26 mouse cellular contexts compared by ENCODE assay signal in the genomic region with DNA sequence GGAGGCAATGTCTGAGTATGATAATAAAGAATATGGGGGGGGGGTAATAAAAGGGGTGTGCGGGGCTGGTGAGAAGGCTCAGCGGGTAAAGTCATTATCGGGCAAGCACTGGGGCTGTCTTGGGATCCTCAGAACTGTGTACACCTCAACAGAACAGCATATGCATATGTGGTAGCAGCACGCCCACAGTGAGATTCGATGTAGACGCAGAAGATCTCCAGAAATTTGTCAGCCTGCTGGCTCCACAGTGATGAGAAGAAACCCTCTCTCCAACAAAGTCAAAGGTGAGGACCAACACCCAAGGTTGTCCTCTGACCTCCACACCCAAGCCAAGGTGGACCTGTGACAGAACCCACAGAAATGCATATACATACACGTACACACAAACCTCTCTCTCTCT. TPM values are rescaled to one million over a fixed set of nuclear protein-coding genes. Genes with fewer than 3 reads are reported as not detected.
DNase-seq lines count a peak whose midpoint lies in the region; TF ChIP-seq lines count a peak whose summit lies in the region.
"Had no signal": no experiment of that assay in that cellular context is flagged by ENCODE, and none has a peak within 500 bp of the region (broad histone marks: within the 10 kb centered on the region; RNA-seq: fewer than 3 reads in every experiment).

No protein-coding gene starts in this region.

- H3K27me3 ChIP-seq in heart, embryonic 10.5 days (ENCODE audit: insufficient read depth, poor library complexity, severe bottlenecking): no peaks in the 10 kb centered on the region
- H3K27me3 ChIP-seq: embryonic facial prominence, embryonic 13.5 days; embryonic facial prominence, embryonic 15.5 days; forebrain, embryonic 12.5 days had no signal

- no peak for TF ChIP-seq POLR2A in cortical plate, adult 2 months (IDR thresholded peaks at IDR 0.05; ENCODE audit: extremely low read depth, insufficient read depth, low read length)

- no peaks in the 10 kb centered on the region for H3K36me3 ChIP-seq in heart, embryonic 10.5 days
- H3K36me3 ChIP-seq: embryonic facial prominence, embryonic 13.5 days; embryonic facial prominence, embryonic 15.5 days; forebrain, embryonic 10.5 days; forebrain, embryonic 12.5 days had no signal

- intact Hi-C loops in gastrocnemius, postnatal 14 days (cut with DNase I; ENCODE audit: low total_unique reads): no loop called here

- peak; percentile 56 for DNase-seq in heart, adult 11 months
- DNase-seq in heart, embryonic 10.5 days (ENCODE audit: low spot score): no peak
- peak; percentile 56 for DNase-seq in brain, adult 2 months (ENCODE audit: low read depth, low spot score)
- no peak for DNase-seq in gastrocnemius, postnatal 14 days
- DNase-seq: adrenal gland, adult 2 months; adrenal gland, postnatal 10 days; adrenal gland, postnatal 25 days; cerebellum, adult 11-12 months; cerebellum, adult 2 months; cerebellum, adult 9-10 months; cerebellum, postnatal 10 days; cerebellum, postnatal 25 days; embryo, embryonic 11 days had no signal

- no peak for TF ChIP-seq CTCF in cortical plate, adult 2 months (IDR thresholded peaks at IDR 0.05; ENCODE audit: extremely low read depth, insufficient read depth, low read length)

- no peak overlapping the region for H3K27ac ChIP-seq in heart, embryonic 10.5 days
- H3K27ac ChIP-seq in cortical plate, adult 2 months (ENCODE audit: insufficient read depth, low read length): peak overlapping the region; percentile 34; the same call in 1 of the 2 replicates
- H3K27ac ChIP-seq: embryonic facial prominence, embryonic 13.5 days; embryonic facial prominence, embryonic 15.5 days; forebrain, embryonic 10.5 days; forebrain, embryonic 12.5 days had no signal

- H3K4me1 ChIP-seq in heart, embryonic 10.5 days: 0 out of 2 replicates have a peak, but pooled peaks cover 5% of the 10 kb centered on the region
- peaks cover 8% of the 10 kb centered on the region; the same call in 1 of the 2 replicates for H3K4me1 ChIP-seq in cortical plate, adult 2 months (ENCODE audit: control insufficient read depth, insufficient read depth, low read length)
- H3K4me1 ChIP-seq: embryonic facial prominence, embryonic 13.5 days; embryonic facial prominence, embryonic 15.5 days; forebrain, embryonic 10.5 days; forebrain, embryonic 12.5 days had no signal

- 88% methylated on average over 7 of the region's 7 CpGs for WGBS in heart, embryonic 10.5 days

- no peaks in the 10 kb centered on the region for H3K9me3 ChIP-seq in heart, embryonic 10.5 days
- H3K9me3 ChIP-seq: embryonic facial prominence, embryonic 13.5 days; embryonic facial prominence, embryonic 15.5 days; forebrain, embryonic 10.5 days; forebrain, embryonic 12.5 days had no signal

- H3K4me3 ChIP-seq in heart, embryonic 10.5 days: no peak overlapping the region
- no peak overlapping the region for H3K4me3 ChIP-seq in cortical plate, adult 2 months (ENCODE audit: insufficient read depth, low read length)
- H3K4me3 ChIP-seq: embryonic facial prominence, embryonic 13.5 days; embryonic facial prominence, embryonic 15.5 days; erythroblast, embryonic 14.5 days; forebrain, embryonic 10.5 days; forebrain, embryonic 12.5 days had no signal

RNA-seq across cellular contexts. Expression of a gene that starts 9.0 kb away (rescaled TPM):
- 0.09 and 0.31 TPM in 2 replicates for polyA plus RNA-seq in heart, embryonic 10.5 days (2016; fragmentation: Nextera tagmentation; extraction: Ambion mirVana)
- 99.5 and 100 TPM in 2 replicates for polyA plus RNA-seq in cortical plate, adult 2 months (2012; rRNA removed)
- not detected for total RNA-seq in gastrocnemius, postnatal 14 days (2021)
- total RNA-seq: adrenal gland, adult 2 months; adrenal gland, postnatal 25 days; MEL had no signal
- polyA plus RNA-seq: C2C12; erythroblast, embryonic 14.5 days had no signal

RNA-seq across cellular contexts. Expression of a gene that starts 12.2 kb away (rescaled TPM):
- polyA plus RNA-seq in heart, embryonic 10.5 days (2016; fragmentation: Nextera tagmentation; extraction: Ambion mirVana): not detected in 2 replicates
- 1.8 and 2.3 TPM in 2 replicates for polyA plus RNA-seq in cortical plate, adult 2 months (2012; rRNA removed)
- total RNA-seq in gastrocnemius, postnatal 14 days (2021): not detected
- total RNA-seq: adrenal gland, adult 2 months; adrenal gland, postnatal 10 days; adrenal gland, postnatal 25 days; adrenal gland, postnatal 4 days; MEL had no signal
- polyA plus RNA-seq: C2C12; embryonic facial prominence, embryonic 11.5 days; embryonic facial prominence, embryonic 13.5 days; erythroblast, embryonic 14.5 days; forebrain, embryonic 14.5 days had no signal

RNA-seq across cellular contexts. Expression of a gene that starts 16.7 kb away (rescaled TPM):
- polyA plus RNA-seq in heart, embryonic 10.5 days (2016; fragmentation: Nextera tagmentation; extraction: Ambion mirVana): 37.6 and 44.4 TPM in 2 replicates
- 48.8 and 50.2 TPM in 2 replicates for polyA plus RNA-seq in cortical plate, adult 2 months (2012; rRNA removed)
- 10 to 100 TPM in 1 of 2 experiments, 1 to 10 TPM in 1; 9.6 to 12.2 TPM for total RNA-seq in gastrocnemius, postnatal 14 days (2021)

RNA-seq across cellular contexts. Expression of a gene that starts 41.7 kb away (rescaled TPM):
- polyA plus RNA-seq in heart, embryonic 10.5 days (2016; fragmentation: Nextera tagmentation; extraction: Ambion mirVana): not detected in 2 replicates
- not detected in 2 replicates for polyA plus RNA-seq in cortical plate, adult 2 months (2012; rRNA removed)
- not detected for total RNA-seq in gastrocnemius, postnatal 14 days (2021)
- total RNA-seq: adrenal gland, adult 2 months; adrenal gland, postnatal 10 days; adrenal gland, postnatal 25 days; adrenal gland, postnatal 4 days had no signal
- polyA plus RNA-seq: adrenal gland, adult 2 months; C2C12; cerebellum, adult 2 months; embryonic facial prominence, embryonic 11.5 days; embryonic facial prominence, embryonic 13.5 days; embryonic facial prominence, embryonic 15.5 days; erythroblast, embryonic 14.5 days; forebrain, embryonic 10.5 days; forebrain, embryonic 12.5 days; forebrain, embryonic 14.5 days; forebrain, embryonic 16.5 days had no signal

RNA-seq across cellular contexts. Expression of a gene that starts 48.5 kb away (rescaled TPM):
- polyA plus RNA-seq in heart, embryonic 10.5 days (2016; fragmentation: Nextera tagmentation; extraction: Ambion mirVana): not detected in 2 replicates
- not detected in 2 replicates for polyA plus RNA-seq in cortical plate, adult 2 months (2012; rRNA removed)
- total RNA-seq in gastrocnemius, postnatal 14 days (2021): not detected
- total RNA-seq: adrenal gland, adult 2 months; adrenal gland, postnatal 10 days; adrenal gland, postnatal 25 days; adrenal gland, postnatal 4 days; ES-E14; MEL had no signal
- polyA plus RNA-seq: adrenal gland, adult 2 months; C2C12; cerebellum, adult 2 months; embryonic facial prominence, embryonic 11.5 days; embryonic facial prominence, embryonic 13.5 days; erythroblast, embryonic 14.5 days; forebrain, embryonic 10.5 days; forebrain, embryonic 12.5 days; forebrain, embryonic 14.5 days; forebrain, embryonic 16.5 days had no signal

Comparison
In these comparisons a context has a peak if more than half of its experiments do, and no peak if none do; other contexts are left out.
1. DNase-seq: peak in heart, adult 11 months (single experiment) and brain, adult 2 months (single experiment); none in heart, embryonic 10.5 days (single experiment) and gastrocnemius, postnatal 14 days (single experiment).
2. RNA of a gene that starts 9.0 kb away (polyA plus RNA-seq): 99.5 to 100 TPM in cortical plate, adult 2 months; 0.09 to 0.31 TPM in heart, embryonic 10.5 days; every median in the first group is over 10 times any median in the second.